Mouse (Mus musculus) lung, adult 2 months (tissue): Measurements from ENCODE around the gene Lnp1.

Experiments used
- CTCF ChIP-seq: fragments of 200-500 bp; IDR thresholded peaks from 2 replicates; pipeline ENCODE4 v1.5.1; 2011; ENCODE audit warnings: mild to moderate bottlenecking, low read length, control low read depth; ENCODE audit not compliant: insufficient read depth
- POLR2A ChIP-seq: fragments of 200-500 bp; IDR thresholded peaks from 2 replicates; pipeline ENCODE4 v1.6.1; 2011; ENCODE audit warnings: low read depth, mild to moderate bottlenecking, control low read depth, low read length, borderline replicate concordance; ENCODE audit errors: extremely low read depth

- no peak for TF ChIP-seq CTCF
- no peak for TF ChIP-seq POLR2A
Observed at GRCm38 (mm10) chr16:56886616-56887116, 41.2 kb downstream of the Lnp1 start.
